Mouse (Mus musculus) kidney, embryonic 15.5 days (tissue): ENCODE results near the gene Chst3. TPM values are rescaled to one million over a fixed set of nuclear protein-coding genes. Genes with fewer than 3 reads are reported as not detected.
"Not testable (repeated sequence)": the region's sequence is repeated elsewhere in the genome, so short reads cannot be mapped to it uniquely, and the experiment has no call there.

Experiments
- ATAC-seq: fragments of 200-750 bp; cut with Nextera tagmentation; replicated peaks from 2 replicates; pipeline ENCODE4 v1.8.0; 2017; ENCODE audit warnings: moderate TSS enrichment; ENCODE audit not compliant: low FRiP score
- H3K27ac ChIP-seq: fragments of 300-500 bp; sonication (generic); 2 replicates; pipeline ENCODE4 v1.5.1; 2015; ENCODE audit warnings: mild to moderate bottlenecking, inconsistent platforms
- H3K27me3 ChIP-seq: fragments of 300-500 bp; sonication (generic); 2 replicates; pipeline ENCODE4 v1.6.1; 2015; ENCODE audit warnings: inconsistent platforms
- H3K36me3 ChIP-seq: fragments of 300-500 bp; sonication (generic); 2 replicates; pipeline ENCODE4 v1.6.1; 2015; ENCODE audit warnings: inconsistent platforms
- H3K4me1 ChIP-seq: fragments of 300-500 bp; sonication (generic); 2 replicates; pipeline ENCODE4 v1.6.1; 2015; ENCODE audit warnings: inconsistent platforms
- H3K4me2 ChIP-seq: fragments of 300-500 bp; sonication (generic); 2 replicates; pipeline ENCODE4 v1.6.1; 2015; ENCODE audit warnings: moderate library complexity, mild to moderate bottlenecking, inconsistent platforms
- H3K4me3 ChIP-seq: fragments of 300-500 bp; sonication (generic); replicated peaks from 2 replicates; pipeline ENCODE4 v1.5.1; 2015; ENCODE audit warnings: mild to moderate bottlenecking, inconsistent platforms
- H3K9ac ChIP-seq: fragments of 300-500 bp; sonication (generic); 2 replicates; pipeline ENCODE4 v1.6.1; 2015; ENCODE audit warnings: mild to moderate bottlenecking, inconsistent platforms
- H3K9me3 ChIP-seq: fragments of 300-500 bp; sonication (generic); replicated peaks from 2 replicates; pipeline ENCODE4 v1.6.1; 2016; ENCODE audit warnings: inconsistent platforms
- WGBS: fragments of 180-500 bp; shearing (Covaris S2); methylation state at CpG from one replicate; pipeline ENCODE4 v1.1.7; 2015; ENCODE audit warnings: mixed read lengths; 5-methylcytosine and 5-hydroxymethylcytosine counted together
- polyA plus RNA-seq: library from polyadenylated mRNA; unstranded; fragments of >200 nt; fragmentation: Nextera tagmentation; extraction: Ambion mirVana; gene quantifications from 2 replicates; pipeline ENCODE4 v1.2.1, GENCODE M21; 2015

The Chst3 gene
- polyA plus RNA-seq, 1 experiment from 2014 or later = 2.0 TPM

GRCm38 (mm10) chr10:60229113-60229512 is 10.1 kb upstream of the Chst3 start:
- H3K9me3 ChIP-seq = no peaks in the 10 kb centered on the region
- H3K4me2 ChIP-seq = no peak overlapping the region
- H3K27me3 ChIP-seq = no peaks in the 10 kb centered on the region
- no peaks in the 10 kb centered on the region for H3K36me3 ChIP-seq
- no peak overlapping the region for H3K4me3 ChIP-seq
- WGBS = 85% methylated on average over 6 of the region's 6 CpGs
- peaks cover 9% of the 10 kb centered on the region; the same call in 1 of the 2 replicates for H3K4me1 ChIP-seq
- no peak overlapping the region for H3K9ac ChIP-seq
- H3K27ac ChIP-seq = no peak overlapping the region
- ATAC-seq = no peak

DNA sequence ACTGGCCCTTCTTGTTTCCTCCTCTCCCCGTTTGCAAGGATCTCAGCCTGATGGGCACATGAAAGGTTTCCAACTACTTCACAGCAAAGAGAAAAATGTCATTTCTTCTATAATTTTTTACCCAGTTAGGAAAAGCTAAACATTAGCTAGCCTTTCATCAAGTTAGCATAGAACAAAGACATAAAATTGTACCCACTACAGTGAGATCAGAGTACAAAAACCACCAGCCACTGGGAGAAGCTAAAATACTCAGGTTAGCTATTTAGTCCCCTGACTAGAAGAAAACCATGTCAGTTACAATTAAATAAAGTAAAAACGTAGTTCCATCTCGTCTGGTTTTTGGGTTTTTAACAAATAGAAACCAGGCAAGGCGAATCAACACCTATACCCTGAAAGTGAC is 8.6 kb upstream of the Chst3 start:
- H3K36me3 ChIP-seq = no peaks in the 10 kb centered on the region
- ATAC-seq = no peak
- H3K9ac ChIP-seq = no peak overlapping the region
- H3K27ac ChIP-seq = peak overlapping the region; percentile 51; the same call in 1 of the 2 replicates
- no peaks in the 10 kb centered on the region for H3K9me3 ChIP-seq
- H3K4me1 ChIP-seq = peaks cover 9% of the 10 kb centered on the region; the same call in 1 of the 2 replicates
- no peak overlapping the region for H3K4me2 ChIP-seq
- H3K27me3 ChIP-seq = no peaks in the 10 kb centered on the region
- no peak overlapping the region for H3K4me3 ChIP-seq
- 58% methylated on average over 4 of the region's 4 CpGs for WGBS

GRCm38 (mm10) chr10:60224601-60225000 is 5.5 kb upstream of the Chst3 start:
- 70% methylated on average over 2 of the region's 2 CpGs for WGBS
- ATAC-seq = no peak
- peaks cover 3% of the 10 kb centered on the region; the same call in 1 of the 2 replicates for H3K4me1 ChIP-seq

DNA sequence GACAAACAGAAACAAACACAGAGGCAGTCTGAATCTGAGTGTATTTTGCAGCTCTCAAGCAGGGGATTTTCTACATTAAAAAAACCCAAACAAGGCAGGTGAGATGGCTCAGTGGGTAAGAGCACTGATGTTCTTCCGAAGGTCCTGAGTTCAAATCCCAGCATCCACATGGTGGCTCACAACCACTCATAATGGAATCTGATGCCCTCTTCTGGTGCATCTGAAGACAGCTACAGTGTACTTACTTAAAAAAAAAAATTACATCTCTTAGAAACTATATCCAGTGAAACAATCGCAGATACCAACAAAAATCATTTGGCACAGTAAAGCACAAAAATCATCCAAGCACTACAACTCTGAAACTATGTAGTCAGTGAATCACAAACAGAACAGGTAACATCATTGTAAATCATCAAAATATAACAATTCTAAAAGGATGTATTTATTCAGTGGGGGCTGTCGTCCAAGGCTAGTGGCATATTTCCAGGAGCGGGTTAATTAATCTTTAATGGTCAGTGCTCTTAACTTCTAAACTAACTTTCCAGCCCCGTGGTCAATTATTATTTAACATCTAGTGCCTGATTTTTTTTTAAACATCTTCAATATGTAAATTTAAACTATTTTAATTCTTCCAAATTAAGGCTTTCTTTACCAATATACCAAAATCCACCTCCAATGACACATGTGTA is 2.7 kb upstream of the Chst3 start:
- not testable (repeated sequence) for H3K4me2 ChIP-seq, ATAC-seq, H3K4me3 ChIP-seq, H3K9ac ChIP-seq, H3K27ac ChIP-seq, H3K9me3 ChIP-seq, H3K27me3 ChIP-seq, H3K36me3 ChIP-seq
- peaks cover 29% of the 10 kb centered on the region for H3K4me1 ChIP-seq
- 80% methylated on average over 5 of the region's 5 CpGs for WGBS

More at GRCm38 (mm10) chr10:60224601-60225000, 5.5 kb upstream of the Chst3 start:
- peaks cover 5% of the 10 kb centered on the region; the same call in 1 of the 2 replicates for H3K27me3 ChIP-seq
- no peak overlapping the region for H3K27ac ChIP-seq
- H3K9ac ChIP-seq = no peak overlapping the region
- H3K36me3 ChIP-seq = no peaks in the 10 kb centered on the region
- no peak overlapping the region for H3K4me2 ChIP-seq
- no peaks in the 10 kb centered on the region for H3K9me3 ChIP-seq
- H3K4me3 ChIP-seq = no peak overlapping the region

GRCm38 (mm10) chr10:60220607-60221006 is 1.5 kb upstream of the Chst3 start:
- Histone ChIP-seq H3K4me3 (no peak overlapping the region), H3K9me3 (no peaks in the 10 kb centered on the region), H3K4me2 (no peak overlapping the region), H3K27me3 (peaks cover 9% of the 10 kb centered on the region; the same call in 1 of the 2 replicates), H3K36me3 (no peaks in the 10 kb centered on the region), H3K9ac (no peak overlapping the region), H3K4me1 (peaks cover 29% of the 10 kb centered on the region), H3K27ac (no peak overlapping the region)
- WGBS = 85% methylated on average over 4 of the region's 4 CpGs
- no peak for ATAC-seq

DNA sequence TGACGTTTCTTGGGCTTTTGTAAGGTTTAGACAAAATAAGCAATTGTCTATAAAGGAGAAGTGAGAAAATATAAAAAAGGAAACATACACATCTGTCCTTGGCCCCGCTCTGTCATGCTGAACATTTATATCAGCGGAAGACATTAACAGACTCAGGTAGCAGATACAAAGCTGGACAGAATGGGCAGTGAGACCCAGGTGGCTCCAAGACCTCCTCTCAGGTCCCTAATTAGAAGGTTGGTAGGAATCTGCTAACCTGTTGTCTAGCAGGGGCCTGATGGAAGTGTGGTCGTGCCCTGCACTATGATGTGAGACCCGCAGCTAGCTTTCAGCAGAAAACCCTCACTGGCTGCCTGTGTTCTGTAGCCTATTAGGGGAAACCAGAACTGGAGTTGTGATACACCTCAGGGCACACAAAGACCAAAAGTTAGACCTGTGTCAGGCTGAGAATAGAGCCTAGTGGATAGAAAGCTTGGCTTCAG is 1.0 kb upstream of the Chst3 start:
- no peak for ATAC-seq
- Histone ChIP-seq H3K9ac (no peak overlapping the region), H3K4me2 (peak overlapping the region; percentile 95; the same call in 1 of the 2 replicates), H3K27ac (no peak overlapping the region), H3K9me3 (no peaks in the 10 kb centered on the region), H3K27me3 (peaks cover 9% of the 10 kb centered on the region; the same call in 1 of the 2 replicates), H3K4me1 (peaks cover 34% of the 10 kb centered on the region), H3K36me3 (no peaks in the 10 kb centered on the region), H3K4me3 (0 out of 2 replicates have a peak overlapping the region, but pooled peaks have one; percentile 72)
- 76% methylated on average over 5 of the region's 5 CpGs for WGBS

- no peak for ATAC-seq
Measured at GRCm38 (mm10) chr10:60218033-60218590, 948 bp downstream of the Chst3 start.

DNA sequence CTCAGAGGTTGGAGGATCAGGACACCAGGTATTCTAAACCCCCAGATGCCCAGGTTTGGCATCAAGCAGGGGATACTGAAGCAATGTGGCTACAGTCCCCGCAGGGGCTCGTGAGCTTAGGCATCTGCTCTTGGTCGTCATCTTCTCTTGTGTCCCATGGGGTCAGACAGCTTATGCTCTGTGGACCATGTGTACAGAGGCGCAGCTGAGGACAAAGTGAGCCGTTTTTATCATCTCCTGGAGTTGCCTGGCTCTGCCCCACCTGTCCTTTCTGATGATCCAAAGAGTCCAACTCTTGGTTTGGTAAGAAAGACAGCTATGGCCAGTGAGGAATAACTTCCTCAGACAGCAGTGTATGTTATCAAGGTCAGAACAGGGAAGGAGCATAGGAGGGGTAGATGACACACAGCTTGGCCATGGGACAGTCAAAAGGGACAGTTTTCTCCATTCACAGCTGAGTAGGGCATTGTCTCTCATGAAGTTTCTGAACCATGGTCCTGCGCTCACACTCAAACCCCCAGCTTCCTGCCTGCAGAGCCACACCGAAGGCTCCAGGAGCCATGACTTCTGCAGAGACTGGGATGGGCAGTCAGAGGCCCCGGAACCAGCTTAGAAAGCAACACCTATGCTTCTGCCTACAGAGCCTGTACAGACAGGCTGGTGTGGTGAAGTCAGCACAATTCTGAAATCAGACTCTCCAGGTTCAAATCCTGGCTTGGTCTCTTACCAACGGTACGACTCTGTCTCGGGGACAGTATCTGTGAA is 2.5 kb downstream of the Chst3 start:
- no peak overlapping the region for H3K9ac ChIP-seq
- H3K4me1 ChIP-seq = peaks cover 58% of the 10 kb centered on the region
- 89% methylated on average over 11 of the region's 11 CpGs for WGBS
- H3K9me3 ChIP-seq = no peaks in the 10 kb centered on the region
- no peak for ATAC-seq
- H3K4me2 ChIP-seq = no peak overlapping the region
- H3K36me3 ChIP-seq = no peaks in the 10 kb centered on the region
- H3K4me3 ChIP-seq = no peak overlapping the region
- no peak overlapping the region for H3K27ac ChIP-seq
- H3K27me3 ChIP-seq = peaks cover 9% of the 10 kb centered on the region; the same call in 1 of the 2 replicates

More at GRCm38 (mm10) chr10:60218033-60218590, 948 bp downstream of the Chst3 start:
- H3K9me3 ChIP-seq = no peaks in the 10 kb centered on the region
- peak overlapping the region; percentile 76 for H3K27ac ChIP-seq
- peaks cover 46% of the 10 kb centered on the region for H3K4me1 ChIP-seq
- peak overlapping the region; percentile 76 for H3K9ac ChIP-seq
- no peaks in the 10 kb centered on the region for H3K36me3 ChIP-seq
- peak overlapping the region; percentile 72 for H3K4me3 ChIP-seq
- peak overlapping the region; percentile 95 for H3K4me2 ChIP-seq
- 5% methylated on average over 18 of the region's 18 CpGs for WGBS
- H3K27me3 ChIP-seq = peaks cover 9% of the 10 kb centered on the region; the same call in 1 of the 2 replicates

DNA sequence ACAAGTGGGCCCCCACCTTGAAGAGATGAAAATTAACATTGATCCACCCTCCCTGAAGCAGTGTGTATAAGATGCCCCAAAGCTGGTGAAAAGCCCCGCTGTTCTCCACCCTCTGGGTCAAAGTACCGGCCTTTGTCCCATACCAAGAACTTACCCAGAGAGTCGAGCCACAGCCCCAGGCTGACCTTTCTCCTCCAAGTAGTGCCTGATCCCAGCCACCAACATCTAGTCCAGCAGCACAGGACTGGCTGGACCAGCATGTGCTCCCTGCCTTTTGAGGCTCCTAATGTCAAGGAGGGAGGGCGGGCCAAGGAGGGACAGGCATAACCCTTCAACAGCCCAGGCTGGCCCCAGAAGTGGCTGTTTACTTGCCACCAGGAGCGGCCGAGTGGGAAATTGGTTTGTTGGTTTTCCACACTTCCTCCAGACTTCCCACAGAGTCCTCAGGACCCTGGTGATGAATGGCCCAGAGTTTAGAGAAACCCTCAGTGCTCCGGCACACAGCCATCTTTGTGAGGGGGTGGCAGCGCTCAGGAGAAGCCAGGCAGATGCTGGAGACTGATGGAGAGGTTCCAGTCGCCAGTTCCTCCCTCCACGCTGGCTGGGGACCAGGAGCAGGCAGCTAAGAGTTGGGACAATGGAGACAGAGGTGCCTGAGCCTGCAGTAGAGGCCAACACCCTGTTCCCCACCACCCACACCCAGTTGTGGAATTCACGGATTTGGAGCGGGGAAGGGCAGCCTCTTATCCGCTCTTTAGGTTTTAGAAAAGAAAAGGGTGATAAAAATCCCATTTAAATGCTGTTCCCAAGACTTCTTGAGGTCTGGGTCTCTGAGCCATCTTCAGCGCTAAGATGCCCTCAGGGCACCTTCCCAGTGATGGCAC is 3.7 kb downstream of the Chst3 start:
- no peak overlapping the region for H3K4me2 ChIP-seq
- H3K9ac ChIP-seq = no peak overlapping the region
- H3K9me3 ChIP-seq = no peaks in the 10 kb centered on the region
- H3K27me3 ChIP-seq = peaks cover 8% of the 10 kb centered on the region; the same call in 1 of the 2 replicates
- H3K4me3 ChIP-seq = no peak overlapping the region
- ATAC-seq = no peak
- peaks cover 58% of the 10 kb centered on the region for H3K4me1 ChIP-seq
- no peak overlapping the region for H3K27ac ChIP-seq
- H3K36me3 ChIP-seq = no peaks in the 10 kb centered on the region
- 60% methylated on average over 14 of the region's 14 CpGs for WGBS

DNA sequence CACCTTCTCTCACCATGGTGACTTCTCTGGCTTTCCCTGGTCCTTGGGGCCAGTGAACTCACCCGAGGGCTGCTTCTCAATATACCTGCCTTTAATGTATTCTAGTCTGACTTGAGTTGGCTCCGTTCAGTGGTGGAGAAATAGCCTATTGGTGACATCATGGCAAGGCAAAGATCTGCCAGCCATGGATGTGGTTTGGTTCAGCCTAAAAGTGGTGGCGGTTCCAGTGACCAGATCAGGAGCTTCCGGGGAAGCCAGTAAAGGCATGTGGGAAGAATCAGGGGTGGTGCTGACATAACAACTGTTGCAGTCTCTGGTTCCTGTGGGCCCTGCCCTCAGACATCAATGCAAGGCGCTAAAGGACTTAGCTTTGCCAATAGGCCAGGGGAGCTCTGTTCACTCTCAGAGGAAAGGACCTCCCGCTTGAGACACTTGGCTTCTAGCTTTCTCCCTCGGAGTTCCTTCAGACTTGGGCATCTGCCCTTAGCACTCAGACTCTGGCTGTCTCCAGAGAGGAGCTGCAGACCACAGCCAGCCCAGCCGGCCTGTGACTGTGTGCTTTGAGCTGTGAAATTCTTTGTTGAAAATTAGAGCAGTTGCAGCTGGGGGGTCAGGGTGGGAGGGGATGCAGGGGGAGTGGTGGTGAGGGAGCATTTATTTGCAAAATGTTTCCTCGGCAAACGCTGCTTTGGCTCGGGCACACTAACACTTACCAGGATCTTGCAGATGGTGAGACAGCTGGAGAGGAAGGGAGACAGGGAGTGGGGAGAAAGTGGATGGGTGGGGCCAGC is 6.3 kb downstream of the Chst3 start:
- Histone ChIP-seq H3K36me3 (no peaks in the 10 kb centered on the region), H3K4me3 (no peak overlapping the region), H3K9me3 (no peaks in the 10 kb centered on the region), H3K4me1 (peaks cover 49% of the 10 kb centered on the region), H3K27me3 (0 out of 2 replicates have a peak, but pooled peaks cover 4% of the 10 kb centered on the region), H3K4me2 (peak overlapping the region; percentile 23; the same call in 1 of the 2 replicates), H3K27ac (peak overlapping the region; percentile 70), H3K9ac (no peak overlapping the region)
- ATAC-seq = 0 out of 2 replicates have a peak, but pooled peaks have one; percentile 30
- whole genome bisulfite sequencing = 35% methylated on average over 11 of the region's 11 CpGs
